Mouse (Mus musculus): ENCODE measurements around the gene Itm2c.

Itm2c gene

GRCm38 (mm10) chr1:85957942-85958619, 64.0 kb downstream of the Itm2c start:
- ChIA-PET CTCF (interaction anchor here in 1 of 4 experiments (1.3 kb wide), 1 partner anchor 23 kb away, joined by 3 read pairs; no protein-coding TSS in a partner anchor), POLR2A (interaction anchor here in 2 of 4 experiments (0.6 to 1.8 kb wide), 3 partner anchors 13 to 128 kb away, joined by 3 to 4 read pairs (median 4); no protein-coding TSS in a partner anchor)

Data from embryonic stem cell, embryonic (primary cell).